Mouse (Mus musculus) CH12.LX (cell line): ENCODE measurements at regions not wholly inside any gene's neighbourhood (a gene's known extent, or its start where the extent isn't known, plus 50 kb on each side); places are given as distances from the start of the nearest gene placed in this dataset.

Experiments
- DNase-seq: peaks from one replicate; pipeline ENCODE4 v3.0.0-alpha.2; 2013; ENCODE audit errors: extremely low read depth
- H3K27ac ChIP-seq: 2 replicates; pipeline ENCODE4 v1.5.1; 2012; ENCODE audit warnings: low read depth, mild to moderate bottlenecking, control low read depth, moderate library complexity; ENCODE audit not compliant: insufficient read depth
- H3K27me3 ChIP-seq: replicated peaks from 2 replicates; pipeline ENCODE3; 2012; ENCODE audit warnings: inconsistent platforms
- H3K36me3 ChIP-seq, 2 experiments: replicated peaks in 1 of 2; 2 replicates each; pipeline versions ENCODE3 to v1.6.1; 2012; ENCODE audit warnings: inconsistent platforms in 1 of 2, low read length in 1 of 2, mild to moderate bottlenecking in 1 of 2, mixed read lengths in 1 of 2, moderate library complexity in 1 of 2; ENCODE audit not compliant: control insufficient read depth in 1 of 2, insufficient read depth in 1 of 2
- H3K4me1 ChIP-seq, 2 experiments: 2 replicates each; pipeline ENCODE4 v1.6.1; 2012; ENCODE audit warnings: inconsistent platforms in 1 of 2, moderate library complexity in 1 of 2; ENCODE audit not compliant: insufficient read depth in 2 of 2, control insufficient read depth in 1 of 2
- H3K4me2 ChIP-seq: 2 replicates; pipeline ENCODE4 v1.6.1; 2012; ENCODE audit warnings: low read depth, mild to moderate bottlenecking, control low read depth; ENCODE audit not compliant: poor library complexity, insufficient read depth, severe bottlenecking
- H3K4me3 ChIP-seq, 3 experiments: fragments of 150-350 bp in 1 of 3; sonication (generic) in 1 of 3; replicated peaks in 1 of 3; 2 replicates each; pipeline versions ENCODE3 to v1.5.1; 2011 to 2012; ENCODE audit warnings: low read depth in 2 of 3, low read length in 2 of 3, mild to moderate bottlenecking in 2 of 3, moderate library complexity in 2 of 3, control low read depth in 1 of 3, improper control_type of control experiment in 1 of 3, inconsistent platforms in 1 of 3, mixed read lengths in 1 of 3; ENCODE audit not compliant: poor library complexity in 1 of 3
- H3K79me2 ChIP-seq: replicated peaks from 2 replicates; pipeline ENCODE4 v1.6.1; 2012; ENCODE audit warnings: mild to moderate bottlenecking, moderate library complexity; ENCODE audit not compliant: control insufficient read depth, poor library complexity, insufficient read depth, severe bottlenecking; ENCODE audit errors: extremely low read depth
- H3K9ac ChIP-seq: 2 replicates; pipeline ENCODE4 v1.6.1; 2012; ENCODE audit warnings: low read depth, mild to moderate bottlenecking, control low read depth, moderate library complexity; ENCODE audit not compliant: insufficient read depth
- H3K9me3 ChIP-seq: replicated peaks from 2 replicates; pipeline ENCODE3; 2012; ENCODE audit warnings: low read length, inconsistent platforms, mixed read lengths
- BHLHE40 ChIP-seq: IDR thresholded peaks from 2 replicates; pipeline ENCODE4 v1.6.1; 2011; ENCODE audit warnings: mild to moderate bottlenecking, low read depth, low read length, improper control_type of control experiment
- CHD2 ChIP-seq: IDR thresholded peaks from 2 replicates; pipeline ENCODE4 v1.6.1; 2011; ENCODE audit warnings: low read length, improper control_type of control experiment
- E2F4 ChIP-seq: IDR thresholded peaks from 2 replicates; pipeline ENCODE4 v1.6.1; 2011; ENCODE audit warnings: low read depth, low read length, improper control_type of control experiment; ENCODE audit not compliant: insufficient replicate concordance
- ELF1 ChIP-seq: IDR thresholded peaks from 2 replicates; pipeline ENCODE4 v1.6.1; 2014; ENCODE audit warnings: low read depth, mild to moderate bottlenecking, inconsistent platforms, low read length, improper control_type of control experiment
- EP300 ChIP-seq: IDR thresholded peaks from 2 replicates; pipeline ENCODE4 v1.6.1; 2011; ENCODE audit warnings: low read length, improper control_type of control experiment
- HCFC1 ChIP-seq: IDR thresholded peaks from 2 replicates; pipeline ENCODE4 v1.6.1; 2012; ENCODE audit warnings: low read depth, mild to moderate bottlenecking, inconsistent platforms, low read length, improper control_type of control experiment
- IRF4 ChIP-seq: IDR thresholded peaks from 2 replicates; pipeline ENCODE4 v1.6.1; 2014; ENCODE audit warnings: low read depth, mild to moderate bottlenecking, inconsistent platforms, low read length, improper control_type of control experiment
- JUND ChIP-seq: conservative IDR thresholded peaks from 2 replicates; pipeline ENCODE4 v1.6.1; 2011; ENCODE audit warnings: low read depth, low read length, improper control_type of control experiment
- KAT2A ChIP-seq: IDR thresholded peaks from 2 replicates; pipeline ENCODE4 v1.6.1; 2012; ENCODE audit warnings: low read length, improper control_type of control experiment, inconsistent platforms; ENCODE audit not compliant: insufficient replicate concordance
- MAFK ChIP-seq: IDR thresholded peaks from 2 replicates; pipeline ENCODE4 v1.6.1; 2011; ENCODE audit warnings: low read length, improper control_type of control experiment; ENCODE audit not compliant: insufficient replicate concordance
- MAX ChIP-seq: IDR thresholded peaks from 2 replicates; pipeline ENCODE4 v1.6.1; 2011; ENCODE audit warnings: low read length, improper control_type of control experiment
- MAZ ChIP-seq: IDR thresholded peaks from 2 replicates; pipeline ENCODE4 v1.6.1; 2012; ENCODE audit warnings: low read depth, mild to moderate bottlenecking, inconsistent platforms, low read length, improper control_type of control experiment, moderate library complexity
- MEF2A ChIP-seq: IDR thresholded peaks from 2 replicates; pipeline ENCODE4 v1.6.1; 2014; ENCODE audit warnings: low read depth, mild to moderate bottlenecking, inconsistent platforms, low read length, improper control_type of control experiment, borderline replicate concordance
- MXI1 ChIP-seq: IDR thresholded peaks from 2 replicates; pipeline ENCODE4 v1.6.1; 2011; ENCODE audit warnings: mild to moderate bottlenecking, low read depth, low read length, improper control_type of control experiment
- NRF1 ChIP-seq: IDR thresholded peaks from 2 replicates; pipeline ENCODE4 v1.6.1; 2014; ENCODE audit warnings: low read depth, mild to moderate bottlenecking, inconsistent platforms, low read length, improper control_type of control experiment, moderate library complexity
- POLR2AphosphoS2 ChIP-seq: IDR thresholded peaks from 2 replicates; pipeline ENCODE4 v1.6.1; 2011; ENCODE audit warnings: low read depth, low read length, improper control_type of control experiment
- RCOR1 ChIP-seq: conservative IDR thresholded peaks from 2 replicates; pipeline ENCODE4 v1.6.1; 2012; ENCODE audit warnings: low read depth, mild to moderate bottlenecking, inconsistent platforms, low read length, improper control_type of control experiment
- SIN3A ChIP-seq: IDR thresholded peaks from 2 replicates; pipeline ENCODE4 v1.6.1; 2012; ENCODE audit warnings: low read length, improper control_type of control experiment, inconsistent platforms
- SMC3 ChIP-seq: IDR thresholded peaks from 2 replicates; pipeline ENCODE4 v1.6.1; 2011; ENCODE audit warnings: low read depth, low read length, improper control_type of control experiment
- TBP ChIP-seq: conservative IDR thresholded peaks from 2 replicates; pipeline ENCODE4 v1.6.1; 2011; ENCODE audit warnings: low read depth, low read length, improper control_type of control experiment
- TCF12 ChIP-seq: IDR thresholded peaks from 2 replicates; pipeline ENCODE4 v1.6.1; 2014; ENCODE audit warnings: low read depth, mild to moderate bottlenecking, inconsistent platforms, low read length, improper control_type of control experiment
- UBTF ChIP-seq: IDR thresholded peaks from 2 replicates; pipeline ENCODE4 v1.6.1; 2012; ENCODE audit warnings: low read depth, mild to moderate bottlenecking, inconsistent platforms, low read length, improper control_type of control experiment, moderate library complexity
- USF1 ChIP-seq: IDR thresholded peaks from 2 replicates; pipeline ENCODE4 v1.6.1; 2014; ENCODE audit warnings: low read depth, mild to moderate bottlenecking, inconsistent platforms, low read length, improper control_type of control experiment
- ZC3H11A ChIP-seq: IDR thresholded peaks from 2 replicates; pipeline ENCODE4 v1.6.1; 2012; ENCODE audit warnings: low read depth, mild to moderate bottlenecking, inconsistent platforms, low read length, improper control_type of control experiment
- ZKSCAN1 ChIP-seq: IDR thresholded peaks from 2 replicates; pipeline ENCODE4 v1.6.1; 2012; ENCODE audit warnings: low read depth, inconsistent platforms, low read length, improper control_type of control experiment, borderline replicate concordance
- ZMIZ1 ChIP-seq: IDR thresholded peaks from 2 replicates; pipeline ENCODE4 v1.6.1; 2012; ENCODE audit warnings: low read depth, mild to moderate bottlenecking, inconsistent platforms, low read length, improper control_type of control experiment
- dilution Hi-C: fragments of 300-500 bp; cut with MboI; formaldehyde crosslinking; loops from 2 replicates; pipeline ENCODE4 v1.14.3; 2020; ENCODE audit warnings: low sequenced_read_pairs; ENCODE audit not compliant: extremely low pct_unique_long_range_greater_than_20kb, extremely low pct_ligation_motif_present
- in situ Hi-C: fragments of 300-500 bp; cut with MboI; formaldehyde crosslinking; loops from 3 replicates; pipeline ENCODE4 v1.14.3; 2019; ENCODE audit warnings: low sequenced_read_pairs, low pct_ligation_motif_present, low pct_unique_long_range_greater_than_20kb, mixed read lengths

DNA sequence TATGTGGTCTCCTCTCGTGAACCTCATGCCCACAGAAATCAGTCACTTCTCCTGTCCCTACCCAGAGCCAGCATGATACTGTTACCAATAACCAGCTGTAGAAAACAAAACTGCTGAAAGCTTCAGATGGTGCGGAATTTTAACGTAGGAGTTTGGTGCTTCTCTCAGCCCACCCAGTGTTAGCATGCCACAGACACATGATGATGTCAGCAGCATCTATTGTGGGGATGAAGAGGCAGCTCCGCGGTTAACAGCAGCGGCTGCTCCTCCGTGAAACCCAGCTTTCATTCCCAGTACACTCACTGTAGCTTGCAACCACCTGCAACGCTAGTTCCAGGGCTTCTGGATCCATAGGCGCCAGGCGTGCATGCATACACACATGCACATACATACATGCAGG is 83.5 kb upstream of the Ctnnb1 start:
- no peak overlapping the region for H3K4me3 ChIP-seq
- TF ChIP-seq MXI1, result no peak
- no peak for TF ChIP-seq ELF1
- TF ChIP-seq ZC3H11A, result no peak
- TF ChIP-seq TCF12, result no peak
- no peak for TF ChIP-seq EP300
- TF ChIP-seq HCFC1, result no peak
- no peak for TF ChIP-seq JUND
- TF ChIP-seq E2F4, result no peak
- no peak for TF ChIP-seq USF1
- TF ChIP-seq BHLHE40, result no peak
- no peak for TF ChIP-seq UBTF
- TF ChIP-seq ZKSCAN1, result no peak
- no peak for TF ChIP-seq MAX
- TF ChIP-seq TBP, result no peak
- TF ChIP-seq ZMIZ1, result no peak
- TF ChIP-seq POLR2AphosphoS2, result no peak
- TF ChIP-seq KAT2A, result no peak
- no peak for TF ChIP-seq IRF4
- H3K4me2 ChIP-seq, result no peak overlapping the region
- no peaks in the 10 kb centered on the region for H3K4me1 ChIP-seq
- no peak overlapping the region for H3K9ac ChIP-seq
- DNase-seq, result no peak
- H3K36me3 ChIP-seq, result no peaks in the 10 kb centered on the region
- no peak overlapping the region for H3K27ac ChIP-seq
- in situ Hi-C loops, result no loop called here
- H3K27me3 ChIP-seq, result no peaks in the 10 kb centered on the region
- H3K9me3 ChIP-seq, result no peaks in the 10 kb centered on the region
- dilution Hi-C loops, result no loop called here
- H3K79me2 ChIP-seq, result no peaks in the 10 kb centered on the region

DNA sequence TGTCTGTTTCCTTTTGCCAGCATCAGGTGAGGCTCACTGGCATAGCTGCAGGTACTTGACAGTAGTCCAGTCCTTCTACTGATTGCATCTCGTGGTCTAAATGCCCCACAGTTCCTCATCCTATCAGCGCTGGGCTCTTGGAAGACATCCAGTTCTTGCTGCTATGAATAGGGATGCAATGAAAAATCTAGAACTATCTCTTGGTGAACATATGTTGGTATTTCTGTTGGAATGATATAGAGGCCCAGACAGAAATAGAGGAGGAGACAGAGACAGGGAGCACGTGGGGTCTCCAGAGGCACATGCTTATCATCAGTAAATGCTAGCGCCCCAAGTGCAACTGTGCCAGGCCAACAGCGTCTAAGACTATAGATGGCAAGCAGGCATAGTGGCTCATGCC is 81.4 kb upstream of the Ctnnb1 start:
- TF ChIP-seq MEF2A, result no peak
- TF ChIP-seq BHLHE40, result no peak
- TF ChIP-seq MAFK, result no peak
- TF ChIP-seq MAZ, result no peak
- TF ChIP-seq SIN3A, result no peak
- TF ChIP-seq NRF1, result no peak
- no peak for TF ChIP-seq HCFC1
- no peak for TF ChIP-seq SMC3
- no peak for TF ChIP-seq RCOR1
- TF ChIP-seq CHD2, result no peak
- DNase-seq, result no peak
- H3K27me3 ChIP-seq, result no peaks in the 10 kb centered on the region
- no peak overlapping the region for H3K4me3 ChIP-seq
- H3K4me1 ChIP-seq, result no peaks in the 10 kb centered on the region
- no peak overlapping the region for H3K9ac ChIP-seq
- in situ Hi-C loops (no loop called here), dilution Hi-C loops (no loop called here)
- no peaks in the 10 kb centered on the region for H3K36me3 ChIP-seq
- H3K4me2 ChIP-seq, result no peak overlapping the region
- H3K27ac ChIP-seq, result no peak overlapping the region
- H3K79me2 ChIP-seq, result no peaks in the 10 kb centered on the region
- H3K9me3 ChIP-seq, result no peaks in the 10 kb centered on the region
